Mouse (Mus musculus): ENCODE data around the gene E430018J23Rik.
"Not testable (repeated sequence)": the region's sequence is repeated elsewhere in the genome, so short reads cannot be mapped to it uniquely, and the experiment has no call there.

The E430018J23Rik gene

DNA sequence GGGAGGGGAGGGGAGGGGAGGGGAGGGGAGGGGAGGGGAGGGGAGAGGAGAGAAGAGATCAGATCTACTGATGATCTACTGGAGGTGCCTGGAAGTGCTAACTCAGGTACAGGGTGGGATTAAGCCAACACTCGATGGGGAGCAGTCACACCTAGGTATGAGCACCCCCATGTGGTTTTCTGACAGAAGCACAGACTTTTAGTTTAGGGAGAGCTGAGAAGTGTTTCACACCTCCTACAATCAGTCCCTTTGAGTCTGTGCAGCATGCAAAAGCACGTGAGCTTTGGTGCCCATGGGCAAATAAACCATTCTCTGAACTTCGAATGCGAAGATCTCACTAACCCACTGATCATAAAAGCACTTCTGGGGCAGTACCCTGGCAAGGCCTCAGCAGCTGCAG is 51.1 kb downstream of the E430018J23Rik start:
- no peak for DNase-seq (ENCODE audit: low spot score in 2 of 2)

DNA sequence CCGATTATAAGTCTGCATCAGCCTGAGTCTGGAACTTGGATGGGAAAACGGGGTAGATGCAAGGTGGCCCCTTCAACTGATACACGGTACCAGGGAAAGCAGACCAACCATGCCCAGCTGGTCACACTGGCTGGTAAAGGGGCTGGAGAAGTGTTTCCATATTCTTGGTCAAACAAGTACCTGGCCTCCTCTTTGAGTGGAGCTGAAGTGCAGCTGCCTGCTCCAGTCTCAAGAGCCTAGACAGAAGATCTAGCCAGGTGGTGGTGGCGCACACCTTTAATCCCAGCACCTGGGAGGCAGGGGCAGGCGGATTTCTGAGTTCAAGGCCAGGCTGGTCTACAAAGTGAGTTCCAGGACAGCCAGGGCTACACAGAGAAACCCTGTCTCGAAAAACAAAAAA is 51.6 kb downstream of the E430018J23Rik start:
- DNase-seq (ENCODE audit: low spot score in 2 of 2), result not testable (repeated sequence)

DNA sequence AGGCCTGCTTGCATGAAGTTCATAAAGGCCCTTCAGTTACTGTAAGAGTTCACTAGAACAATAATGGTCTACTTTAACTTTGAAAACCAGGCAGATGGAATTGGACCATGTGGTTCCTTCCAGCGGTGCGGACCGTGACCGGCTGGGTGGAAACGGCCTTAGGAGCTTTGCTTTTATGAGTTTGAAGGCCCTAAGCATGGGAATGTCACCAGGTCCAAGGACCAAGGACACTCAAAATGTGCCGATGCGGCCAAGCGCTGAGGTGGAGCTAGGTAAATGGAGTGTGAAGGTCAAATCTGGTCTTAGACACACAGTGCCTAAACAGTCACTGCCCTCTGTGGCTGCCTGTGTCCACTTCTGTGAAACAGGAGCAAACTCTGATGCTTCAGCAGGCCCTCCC is 52.1 kb downstream of the E430018J23Rik start:
- no peak for DNase-seq (ENCODE audit: low spot score in 2 of 2)

Measured in spleen, postnatal 4 days (tissue).